Mouse (Mus musculus) heart, embryonic 10.5 days (tissue): Measurements from ENCODE around the gene Syce3. TPM values are rescaled to one million over a fixed set of nuclear protein-coding genes. Genes with fewer than 3 reads are reported as not detected.

Experiments used
- DNase-seq: peaks from one replicate; pipeline ENCODE4 v3.0.0-alpha.2; 2017; ENCODE audit warnings: low spot score
- H3K27ac ChIP-seq: fragments of 300-500 bp; sonication (generic); 2 replicates; pipeline ENCODE4 v1.5.1; 2016; ENCODE audit warnings: mild to moderate bottlenecking
- H3K27me3 ChIP-seq: fragments of 300-500 bp; sonication (generic); 2 replicates; pipeline ENCODE4 v1.6.1; 2016; ENCODE audit warnings: mild to moderate bottlenecking; ENCODE audit not compliant: poor library complexity, insufficient read depth, severe bottlenecking
- H3K36me3 ChIP-seq: fragments of 300-500 bp; sonication (generic); 2 replicates; pipeline ENCODE4 v1.6.1; 2016; ENCODE audit warnings: mild to moderate bottlenecking, moderate library complexity
- H3K4me1 ChIP-seq: fragments of 300-500 bp; sonication (generic); 2 replicates; pipeline ENCODE4 v1.6.1; 2016; ENCODE audit warnings: mild to moderate bottlenecking
- H3K4me3 ChIP-seq: fragments of 300-500 bp; sonication (generic); 2 replicates; pipeline ENCODE4 v1.5.1; 2016; ENCODE audit warnings: mild to moderate bottlenecking, moderate library complexity
- H3K9me3 ChIP-seq: fragments of 300-500 bp; sonication (generic); 2 replicates; pipeline ENCODE4 v1.6.1; 2016; ENCODE audit warnings: mild to moderate bottlenecking, moderate library complexity
- whole genome bisulfite sequencing: fragments of 180-500 bp; shearing (Covaris S2); methylation state at CpG from one replicate; pipeline ENCODE4 v1.1.7; 2016; 5-methylcytosine and 5-hydroxymethylcytosine counted together
- polyA plus RNA-seq: library from polyadenylated mRNA; unstranded; fragments of >200 nt; fragmentation: Nextera tagmentation; extraction: Ambion mirVana; gene quantifications from 2 replicates; pipeline ENCODE4 v1.2.1, GENCODE M21; 2016

Syce3 gene
- polyA plus RNA-seq, 1 experiment from 2014 or later = not detected

DNA sequence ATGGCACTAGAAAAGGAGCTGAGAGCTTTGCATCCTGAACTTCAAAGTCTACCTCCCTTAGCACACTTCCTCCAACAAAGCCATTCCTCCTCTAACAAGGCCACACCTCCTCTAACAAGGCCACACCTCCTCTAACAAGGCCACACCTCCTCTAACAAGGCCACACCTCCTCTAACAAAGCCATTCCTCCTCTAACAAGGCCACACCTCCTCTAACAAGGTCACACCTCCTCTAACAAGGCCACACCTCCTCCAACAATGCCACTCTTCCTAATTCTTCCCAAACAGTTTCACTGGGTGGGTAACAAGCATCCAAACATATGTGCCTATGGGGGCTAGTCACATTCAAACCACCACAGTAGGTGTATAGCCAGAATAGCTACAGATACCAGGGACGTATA, 7.8 kb downstream of the Syce3 start:
- 79% methylated on average over 1 of the region's 1 CpGs for WGBS
- Histone ChIP-seq H3K36me3 (no peaks in the 10 kb centered on the region), H3K9me3 (no peaks in the 10 kb centered on the region), H3K27me3 (no peaks in the 10 kb centered on the region), H3K4me1 (no peaks in the 10 kb centered on the region), H3K4me3 (no peak overlapping the region), H3K27ac (no peak overlapping the region)
- DNase-seq = no peak

- no peaks in the 10 kb centered on the region for H3K4me1 ChIP-seq
- no peak overlapping the region for H3K27ac ChIP-seq
- H3K4me3 ChIP-seq = no peak overlapping the region
- no peaks in the 10 kb centered on the region for H3K36me3 ChIP-seq
- no peak for DNase-seq
- WGBS = 56% methylated on average over 1 of the region's 1 CpGs
- H3K9me3 ChIP-seq = no peaks in the 10 kb centered on the region
- no peaks in the 10 kb centered on the region for H3K27me3 ChIP-seq
Measured at GRCm38 (mm10) chr15:89399716-89400115, 10.6 kb downstream of the Syce3 start.

DNA sequence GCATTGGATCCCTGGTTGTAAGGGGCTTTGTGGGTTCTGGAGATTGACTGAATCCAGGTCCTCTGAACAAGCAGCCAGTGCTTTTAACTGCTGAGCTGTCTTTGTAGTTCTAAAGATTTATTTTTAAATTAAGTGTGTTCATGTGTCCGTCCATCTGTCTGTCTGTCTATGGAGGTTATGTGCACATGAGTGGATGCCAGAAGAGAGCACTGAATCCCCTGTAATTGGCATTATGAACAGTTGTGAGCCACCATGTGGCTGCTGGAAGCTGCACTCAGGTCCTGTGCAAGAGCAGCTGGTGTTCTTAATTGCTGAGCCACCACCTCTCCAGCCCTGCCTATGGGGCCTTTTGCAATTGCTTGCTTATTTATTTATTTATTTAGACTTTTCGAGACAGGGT, 12.2 kb downstream of the Syce3 start:
- no peak for DNase-seq

DNA sequence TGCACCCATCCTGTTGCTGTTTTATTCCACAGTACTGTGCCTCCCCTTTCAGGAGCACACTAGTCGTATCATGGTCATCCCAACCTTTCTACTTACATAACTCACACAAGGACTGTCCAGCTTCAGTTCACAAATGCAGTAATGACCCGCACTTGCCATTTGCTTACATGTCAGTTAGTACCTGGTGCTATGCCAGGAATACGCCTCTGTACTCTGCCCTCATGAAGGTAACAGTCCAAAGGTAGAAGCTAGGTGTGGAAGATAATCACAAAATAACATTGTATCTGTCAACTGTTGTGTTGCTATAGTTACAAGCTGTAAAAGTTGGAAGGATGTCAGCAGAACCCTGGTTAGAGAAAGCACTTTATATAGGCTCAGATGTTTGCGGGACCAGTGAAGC, 13.4 kb downstream of the Syce3 start:
- Histone ChIP-seq H3K4me1 (no peaks in the 10 kb centered on the region), H3K9me3 (no peaks in the 10 kb centered on the region), H3K4me3 (no peak overlapping the region), H3K27ac (no peak overlapping the region), H3K36me3 (no peaks in the 10 kb centered on the region), H3K27me3 (no peaks in the 10 kb centered on the region)
- no peak for DNase-seq
- WGBS = 82% methylated on average over 4 of the region's 4 CpGs

More for the DNA sequence above, 12.2 kb downstream of the Syce3 start:
- WGBS = 84% methylated on average over 2 of the region's 2 CpGs
- Histone ChIP-seq H3K27me3 (no peaks in the 10 kb centered on the region), H3K4me1 (no peaks in the 10 kb centered on the region), H3K9me3 (no peaks in the 10 kb centered on the region), H3K36me3 (no peaks in the 10 kb centered on the region), H3K27ac (no peak overlapping the region), H3K4me3 (no peak overlapping the region)

DNA sequence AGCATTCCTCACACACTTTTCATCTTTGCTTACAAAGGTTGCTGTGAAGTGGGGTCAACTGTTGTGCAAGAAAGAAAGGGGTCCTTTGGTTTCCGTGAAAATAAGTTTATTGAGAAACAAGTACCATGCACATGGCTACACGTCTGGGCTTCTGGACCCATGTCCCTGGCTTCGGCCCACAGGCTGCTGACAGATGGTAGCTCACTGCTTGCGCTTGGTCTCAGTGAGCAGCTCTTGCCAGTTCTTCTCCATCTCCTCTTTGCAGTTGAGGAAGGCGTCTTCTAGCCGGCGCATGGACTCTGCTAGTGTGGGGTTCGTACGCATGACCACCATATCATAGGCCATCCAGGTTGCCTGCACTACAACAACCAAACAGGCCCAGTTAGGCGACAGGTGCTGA, 20.2 kb downstream of the Syce3 start:
- no peaks in the 10 kb centered on the region for H3K9me3 ChIP-seq
- no peaks in the 10 kb centered on the region for H3K36me3 ChIP-seq
- no peak overlapping the region for H3K4me3 ChIP-seq
- no peaks in the 10 kb centered on the region for H3K4me1 ChIP-seq
- DNase-seq = no peak
- H3K27ac ChIP-seq = no peak overlapping the region
- WGBS = 89% methylated on average over 10 of the region's 10 CpGs
- H3K27me3 ChIP-seq = peaks cover 37% of the 10 kb centered on the region

DNA sequence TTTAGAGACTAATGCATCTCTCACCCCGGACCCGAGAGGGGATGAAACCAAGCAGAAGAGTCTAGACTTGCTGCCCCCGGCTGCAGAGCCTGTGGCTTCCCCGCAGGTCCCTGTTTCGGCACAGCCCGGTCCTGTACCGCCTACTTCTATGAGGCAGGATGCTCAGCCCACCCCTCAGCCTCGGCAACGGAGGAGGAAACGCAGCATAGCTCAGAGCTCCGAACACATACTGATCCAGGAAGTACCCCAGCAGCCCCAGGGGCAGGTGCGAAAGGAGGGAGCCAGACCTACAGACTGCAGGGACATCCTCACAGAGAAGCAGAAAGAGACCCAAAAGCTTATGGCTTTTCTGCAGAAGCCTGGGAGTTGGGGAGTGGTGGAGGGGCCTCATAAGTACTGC, 23.2 kb downstream of the Syce3 start:
- DNase-seq = no peak
- no peak overlapping the region for H3K27ac ChIP-seq
- H3K4me1 ChIP-seq = no peaks in the 10 kb centered on the region
- peaks cover 52% of the 10 kb centered on the region for H3K27me3 ChIP-seq
- H3K9me3 ChIP-seq = no peaks in the 10 kb centered on the region
- no peak overlapping the region for H3K4me3 ChIP-seq
- 41% methylated on average over 12 of the region's 12 CpGs for WGBS
- H3K36me3 ChIP-seq = no peaks in the 10 kb centered on the region

GRCm38 (mm10) chr15:89384617-89385016, 25.7 kb downstream of the Syce3 start, which contains the start of gene Klhdc7b:
TSS of gene Klhdc7b (plus strand) at chr15:89384917.
- 79% methylated on average over 7 of the region's 7 CpGs for WGBS
- H3K9me3 ChIP-seq = no peaks in the 10 kb centered on the region
- H3K4me3 ChIP-seq = no peak within 1 kb of the TSS
- peaks cover 73% of the 10 kb centered on the region for H3K27me3 ChIP-seq
- H3K27ac ChIP-seq = no peak within 1 kb of the TSS
- no peaks in the 10 kb centered on the region for H3K36me3 ChIP-seq
- peaks cover under 1% of the 10 kb centered on the region for H3K4me1 ChIP-seq
- DNase-seq = no peak

DNA sequence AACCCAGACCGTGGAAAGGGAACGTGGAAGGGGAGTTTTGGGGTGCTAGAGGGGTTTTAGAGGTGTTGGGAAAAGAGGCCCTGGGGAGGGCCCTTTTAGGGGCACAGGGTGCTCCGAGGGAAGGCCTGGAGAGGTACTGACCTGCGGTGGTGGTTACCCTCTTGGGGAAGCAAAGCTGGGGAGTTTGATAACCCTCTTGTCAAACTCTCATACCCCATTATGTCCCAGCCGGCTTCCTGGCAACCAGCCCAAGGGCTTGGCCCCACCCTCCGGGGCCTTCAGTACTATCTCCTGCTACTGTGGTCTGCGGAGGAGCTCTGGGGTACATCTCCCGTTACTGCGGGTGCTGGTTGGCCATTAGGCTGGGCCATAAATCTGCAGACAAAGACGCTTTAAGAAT, 30.9 kb downstream of the Syce3 start:
- Histone ChIP-seq H3K27me3 (peaks cover 69% of the 10 kb centered on the region), H3K27ac (peak overlapping the region; percentile 59), H3K9me3 (no peaks in the 10 kb centered on the region), H3K4me1 (peaks cover 29% of the 10 kb centered on the region), H3K36me3 (no peaks in the 10 kb centered on the region), H3K4me3 (peak overlapping the region; percentile 60)
- no peak for DNase-seq
- 8% methylated on average over 10 of the region's 10 CpGs for WGBS

- WGBS = under 1% methylated on average over 33 of the region's 33 CpGs
- Histone ChIP-seq H3K36me3 (no peaks in the 10 kb centered on the region), H3K4me3 (peak within 1 kb of the TSS; percentile 60), H3K9me3 (no peaks in the 10 kb centered on the region), H3K27me3 (peaks cover 68% of the 10 kb centered on the region), H3K27ac (peak within 1 kb of the TSS; percentile 59), H3K4me1 (peaks cover 33% of the 10 kb centered on the region)
- DNase-seq = no peak
Measured at GRCm38 (mm10) chr15:89378831-89379401, 31.4 kb downstream of the Syce3 start, which contains the start of gene Odf3b. TSS of gene Odf3b (minus strand) at chr15:89379282.

DNA sequence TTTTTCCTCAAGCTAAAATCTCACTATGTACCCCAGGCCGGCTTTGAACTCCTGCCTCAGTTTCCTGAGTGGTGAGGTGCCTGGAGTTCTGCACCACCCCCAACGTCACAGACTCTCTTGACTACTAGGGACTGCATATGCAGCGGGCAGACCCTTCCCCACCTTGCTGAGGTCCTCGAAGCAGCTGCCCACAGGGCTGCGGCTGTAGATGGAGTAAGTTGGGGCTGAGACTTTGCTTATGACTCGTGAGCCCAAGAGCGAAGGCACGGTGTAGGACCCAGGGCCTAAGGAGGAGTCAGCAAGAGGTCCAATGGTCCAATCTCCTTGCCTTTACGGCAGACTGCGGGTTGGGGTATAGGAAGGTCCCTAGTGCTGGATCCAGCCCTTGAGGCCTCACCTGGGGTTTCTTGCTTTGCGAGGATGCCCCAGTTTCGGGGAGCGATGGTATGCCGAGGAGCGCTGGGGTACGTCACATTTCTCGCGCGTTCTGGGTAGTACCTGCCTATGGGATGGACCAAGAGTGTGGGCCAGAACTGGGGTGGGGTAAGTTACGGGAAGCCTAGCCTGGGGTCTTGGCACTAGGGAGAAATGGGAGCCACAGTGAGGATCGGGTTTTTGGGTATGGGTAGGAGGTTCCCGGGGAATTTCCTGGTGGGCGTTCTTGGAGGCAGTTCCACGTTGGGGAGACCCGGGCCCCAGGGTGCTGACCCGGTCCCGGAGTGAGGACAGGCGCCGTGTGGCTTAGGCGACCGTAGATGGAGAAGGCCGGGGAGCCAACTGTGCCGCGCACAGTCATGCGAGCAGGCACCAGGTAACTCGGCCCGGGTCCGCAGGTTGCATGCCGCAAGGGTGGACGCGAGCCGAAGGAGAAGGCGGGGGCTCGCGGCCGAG, 32.1 kb downstream of the Syce3 start:
- DNase-seq = no peak
- Histone ChIP-seq H3K27ac (no peak overlapping the region), H3K4me3 (peak overlapping the region; percentile 60), H3K4me1 (peaks cover 36% of the 10 kb centered on the region), H3K27me3 (peaks cover 68% of the 10 kb centered on the region), H3K36me3 (no peaks in the 10 kb centered on the region), H3K9me3 (no peaks in the 10 kb centered on the region)
- WGBS = 10% methylated on average over 46 of the region's 46 CpGs

GRCm38 (mm10) chr15:89377362-89377761, 32.9 kb downstream of the Syce3 start:
- Histone ChIP-seq H3K36me3 (peaks cover 5% of the 10 kb centered on the region), H3K27ac (no peak overlapping the region), H3K4me1 (peaks cover 44% of the 10 kb centered on the region), H3K27me3 (peaks cover 62% of the 10 kb centered on the region), H3K9me3 (no peaks in the 10 kb centered on the region), H3K4me3 (peak overlapping the region; percentile 22)
- 5% methylated on average over 18 of the region's 18 CpGs for WGBS
- no peak for DNase-seq

- Histone ChIP-seq H3K36me3 (peaks cover 9% of the 10 kb centered on the region), H3K9me3 (no peaks in the 10 kb centered on the region), H3K27ac (no peak within 1 kb of the TSS), H3K4me1 (peaks cover 48% of the 10 kb centered on the region), H3K4me3 (peak within 1 kb of the TSS; percentile 22), H3K27me3 (peaks cover 60% of the 10 kb centered on the region)
- DNase-seq = no peak
- 15% methylated on average over 16 of the region's 16 CpGs for WGBS
Measured at GRCm38 (mm10) chr15:89376957-89377356, 33.3 kb downstream of the Syce3 start, which contains the start of gene Tymp. TSS of gene Tymp (minus strand) at chr15:89377039.

DNA sequence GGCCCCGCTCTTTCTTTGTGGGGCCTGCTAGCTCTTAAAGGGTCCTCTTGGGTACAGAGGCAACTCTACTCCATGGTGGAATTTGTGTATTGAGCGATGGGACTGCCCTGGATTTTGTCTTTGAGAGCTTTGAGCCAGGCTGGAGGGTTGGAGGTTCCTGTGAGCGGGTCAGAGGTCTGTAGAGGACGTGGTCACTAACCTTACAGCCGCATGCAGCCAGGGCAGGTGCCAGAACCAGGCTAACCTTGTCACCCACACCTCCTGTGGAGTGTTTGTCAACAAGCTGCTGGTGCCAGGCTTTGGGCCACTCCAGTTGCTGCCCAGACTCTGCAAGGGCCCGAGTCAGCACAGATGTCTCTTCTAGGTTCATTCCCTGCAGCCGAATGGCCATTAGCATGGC, 34.3 kb downstream of the Syce3 start:
- Histone ChIP-seq H3K27me3 (peaks cover 51% of the 10 kb centered on the region), H3K9me3 (no peaks in the 10 kb centered on the region), H3K4me1 (peaks cover 50% of the 10 kb centered on the region), H3K36me3 (peaks cover 18% of the 10 kb centered on the region), H3K27ac (no peak overlapping the region), H3K4me3 (no peak overlapping the region)
- 77% methylated on average over 7 of the region's 7 CpGs for WGBS
- no peak for DNase-seq
